Mouse (Mus musculus) kidney, adult 2 months (tissue): ENCODE data around the gene Prkaa1. TPM values are rescaled to one million over a fixed set of nuclear protein-coding genes. Genes with fewer than 3 reads are reported as not detected.
A peak's percentile ranks its signal among the peaks of the same experiment; 100 is the strongest.

Source experiments
- DNase-seq: peaks from one replicate; pipeline ENCODE4 v3.0.0; 2021
- H3K27ac ChIP-seq: fragments of 200-500 bp; 2 replicates; pipeline ENCODE4 v1.5.1; 2012; ENCODE audit warnings: low read depth, low read length, control low read depth, inconsistent platforms; ENCODE audit not compliant: insufficient read depth
- H3K27me3 ChIP-seq: fragments of 200-500 bp; replicated peaks from 2 replicates; pipeline ENCODE4 v1.6.1; 2012; ENCODE audit warnings: mild to moderate bottlenecking, moderate library complexity, low read length, inconsistent platforms; ENCODE audit not compliant: control insufficient read depth, insufficient read depth
- H3K36me3 ChIP-seq: fragments of 200-500 bp; 2 replicates; pipeline ENCODE4 v1.6.1; 2012; ENCODE audit warnings: mild to moderate bottlenecking, moderate library complexity, low read length, inconsistent platforms; ENCODE audit not compliant: control insufficient read depth, insufficient read depth
- H3K4me1 ChIP-seq: fragments of 200-500 bp; 2 replicates; pipeline ENCODE4 v1.6.1; 2011; ENCODE audit warnings: low read length; ENCODE audit not compliant: control insufficient read depth, insufficient read depth
- H3K4me3 ChIP-seq: fragments of 200-500 bp; 2 replicates; pipeline ENCODE4 v1.5.1; 2011; ENCODE audit warnings: mild to moderate bottlenecking, low read depth, low read length, control low read depth; ENCODE audit not compliant: insufficient read depth
- CTCF ChIP-seq: fragments of 200-500 bp; conservative IDR thresholded peaks from 2 replicates; pipeline ENCODE4 v1.5.1; 2011; ENCODE audit warnings: low read depth, mild to moderate bottlenecking, control low read depth, low read length, moderate library complexity, mixed read lengths; ENCODE audit not compliant: insufficient read depth, insufficient read length
- POLR2A ChIP-seq: fragments of 200-500 bp; IDR thresholded peaks from one replicate; pipeline ENCODE4 v1.6.1; 2011; ENCODE audit warnings: low read depth, low read length, control low read depth
- WGBS: fragments of 180-500 bp; shearing (Covaris S2); methylation state at CpG from one replicate; pipeline ENCODE4 v1.1.7; 2018; 5-methylcytosine and 5-hydroxymethylcytosine counted together
- polyA plus RNA-seq: library from polyadenylated mRNA; depleted of rRNA; stranded (reverse); fragments of >200 nt; gene quantifications from 2 replicates; pipeline ENCODE4 v1.2.3, GENCODE M21; 2012

Prkaa1 gene
- polyA plus RNA-seq, 1 experiment, result 6.5 TPM

DNA sequence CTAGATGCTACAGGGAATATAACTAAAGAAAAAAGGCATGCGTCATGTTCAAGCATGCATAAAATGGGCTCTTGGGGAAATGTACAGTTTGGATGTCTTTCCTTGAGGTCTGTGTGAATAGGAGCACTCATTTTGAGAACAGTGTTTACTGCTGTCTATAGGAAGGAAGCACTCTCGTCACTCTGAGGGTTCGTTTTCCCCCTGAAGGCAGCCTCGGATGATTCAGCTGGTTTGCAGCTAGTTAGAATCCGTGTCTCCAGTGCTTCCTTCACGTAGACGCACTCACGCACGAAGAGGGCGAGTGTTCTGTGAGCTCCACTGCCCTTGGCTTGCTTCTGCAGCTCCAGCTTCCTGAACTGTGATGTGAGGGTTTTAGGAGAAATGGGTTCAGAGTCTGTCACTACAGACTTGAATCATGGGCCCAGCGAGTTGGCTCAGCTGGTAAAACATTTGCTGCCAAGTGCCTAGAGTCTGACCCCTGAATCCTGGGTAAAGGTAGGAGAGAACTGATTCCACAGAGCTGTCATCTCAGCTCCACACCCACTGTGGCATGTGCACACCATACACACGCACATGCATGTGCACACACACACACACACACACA is 29.7 kb downstream of the Prkaa1 start:
- Histone ChIP-seq H3K36me3 (peaks cover 8% of the 10 kb centered on the region), H3K27ac (no peak overlapping the region), H3K4me1 (no peaks in the 10 kb centered on the region), H3K4me3 (no peak overlapping the region), H3K27me3 (no peaks in the 10 kb centered on the region)
- TF ChIP-seq POLR2A (no peak), CTCF (no peak)
- 66% methylated on average over 12 of the region's 12 CpGs for WGBS
- peak; percentile 74 for DNase-seq

DNA sequence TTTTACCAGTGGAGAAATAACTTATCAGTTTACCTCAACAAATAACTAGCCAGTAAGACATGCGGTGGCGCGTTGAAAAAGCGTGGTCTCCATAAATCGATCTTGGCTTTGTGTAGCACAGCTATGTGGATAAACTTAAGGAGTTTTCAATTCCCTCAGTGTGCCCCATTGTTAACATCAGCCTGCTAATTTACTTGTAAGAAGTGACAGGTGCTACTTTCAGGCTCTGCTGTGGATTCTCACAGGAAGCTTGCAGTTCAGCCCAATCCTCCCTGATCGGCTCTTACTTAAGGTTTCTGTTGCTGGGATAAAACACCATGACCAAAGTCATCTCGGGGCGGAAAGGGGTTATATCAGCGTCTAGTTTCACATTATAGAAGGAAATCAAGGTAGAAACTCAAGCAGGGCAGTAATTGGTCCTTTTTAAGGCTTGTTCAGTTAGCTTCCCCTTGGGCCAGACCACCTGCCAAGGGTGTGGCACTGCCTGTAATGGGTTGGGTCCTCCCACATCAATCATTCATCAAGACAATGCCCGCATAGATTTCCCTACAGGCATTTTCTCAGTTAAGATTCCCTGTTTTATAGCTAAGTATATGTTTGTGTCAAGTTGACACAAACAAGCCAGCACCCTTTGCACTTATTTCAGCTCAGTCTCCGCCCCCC is 41.1 kb downstream of the Prkaa1 start:
- no peak for DNase-seq
- Histone ChIP-seq H3K27ac (peak overlapping the region; percentile 68), H3K36me3 (no peaks in the 10 kb centered on the region), H3K4me1 (peaks cover 3% of the 10 kb centered on the region; the same call in 1 of the 2 replicates), H3K27me3 (no peaks in the 10 kb centered on the region), H3K4me3 (peak overlapping the region; percentile 87)
- no peak for TF ChIP-seq POLR2A
- no peak for TF ChIP-seq CTCF
- WGBS, result 31% methylated on average over 11 of the region's 11 CpGs

DNA sequence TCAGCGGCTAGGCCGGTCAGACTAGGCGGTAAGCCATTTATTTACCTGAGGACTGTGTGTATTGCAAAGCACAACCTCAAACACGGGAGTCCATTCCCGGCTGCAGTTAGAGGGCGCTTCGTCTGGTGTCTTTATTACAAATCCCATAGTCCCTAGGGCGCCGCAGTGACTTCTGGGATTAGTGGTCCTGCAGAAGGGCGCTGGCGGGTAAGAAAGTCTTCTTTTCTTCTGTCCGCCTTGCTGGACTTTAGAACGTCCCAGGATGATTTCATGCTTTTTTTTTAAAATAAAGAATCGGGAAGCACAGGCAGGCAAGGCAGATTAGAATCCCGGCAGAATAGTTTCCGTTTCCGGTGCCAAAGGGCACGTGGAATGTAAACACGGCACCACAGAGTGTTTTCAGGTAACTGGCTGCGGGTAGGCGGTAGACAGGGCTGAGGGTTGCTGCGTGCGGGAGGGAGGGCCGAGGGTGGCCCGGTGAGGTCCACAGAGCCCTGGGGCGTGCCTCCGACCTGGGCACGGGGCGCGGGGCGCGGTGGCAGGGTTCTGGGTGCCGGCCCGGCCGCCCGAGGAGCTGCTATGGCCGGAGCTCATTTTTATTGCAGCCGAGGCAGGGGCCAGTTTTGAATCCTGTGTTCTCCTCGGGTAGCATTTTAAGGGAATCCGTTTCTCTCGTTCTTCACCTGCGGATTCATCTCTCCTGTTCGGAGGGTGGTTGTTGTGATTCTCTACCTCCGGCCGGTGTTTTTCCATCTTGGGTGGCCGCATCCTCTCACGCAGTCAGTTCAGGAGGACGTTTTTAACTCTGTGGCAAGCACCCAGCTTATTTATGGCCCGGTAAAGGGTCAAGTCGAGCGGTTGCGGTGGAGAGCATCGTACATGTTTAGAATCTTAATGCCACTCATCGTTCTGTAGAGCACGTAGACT is 42.0 kb downstream of the Prkaa1 start, which contains the start of gene Ttc33:
Gene Ttc33, plus strand, starts transcription at position 160 of the 927 bp plus-strand sequence.
- WGBS, result under 1% methylated on average over 55 of the region's 55 CpGs
- TF ChIP-seq CTCF (peak; percentile 29; the same call in 1 of the 2 replicates), POLR2A (no peak)
- Histone ChIP-seq H3K36me3 (no peaks in the 10 kb centered on the region), H3K4me3 (peak within 1 kb of the TSS; percentile 87), H3K27me3 (no peaks in the 10 kb centered on the region), H3K27ac (peak within 1 kb of the TSS; percentile 95), H3K4me1 (peaks cover 3% of the 10 kb centered on the region; the same call in 1 of the 2 replicates)
- DNase-seq, result peak; percentile 91

DNA sequence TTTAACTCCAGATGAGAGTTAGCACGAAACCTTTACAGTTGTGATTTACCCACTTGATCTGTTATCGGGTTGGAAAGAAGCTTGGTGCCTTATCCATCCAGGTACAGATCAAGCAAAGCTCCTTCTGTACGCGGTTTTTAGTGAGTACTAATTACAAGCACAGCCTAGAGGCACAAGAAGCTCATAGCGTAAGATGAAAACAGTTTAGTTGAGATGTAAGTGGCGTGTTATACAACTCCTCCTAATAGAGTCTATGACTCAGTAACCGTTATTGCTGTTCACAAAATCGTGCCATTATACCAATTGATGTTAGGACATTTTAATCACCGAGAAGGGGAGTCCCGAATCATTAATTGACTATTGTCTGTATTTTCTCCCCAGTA is 42.6 kb downstream of the Prkaa1 start:
- no peaks in the 10 kb centered on the region for H3K27me3 ChIP-seq
- 18% methylated on average over 10 of the region's 10 CpGs for WGBS
- H3K27ac ChIP-seq, result peak overlapping the region; percentile 95; the same call in 1 of the 2 replicates
- H3K4me1 ChIP-seq, result peaks cover 3% of the 10 kb centered on the region; the same call in 1 of the 2 replicates
- H3K4me3 ChIP-seq, result peak overlapping the region; percentile 87
- TF ChIP-seq POLR2A, result no peak
- no peak for TF ChIP-seq CTCF
- H3K36me3 ChIP-seq, result no peaks in the 10 kb centered on the region
- DNase-seq, result peak; percentile 5

DNA sequence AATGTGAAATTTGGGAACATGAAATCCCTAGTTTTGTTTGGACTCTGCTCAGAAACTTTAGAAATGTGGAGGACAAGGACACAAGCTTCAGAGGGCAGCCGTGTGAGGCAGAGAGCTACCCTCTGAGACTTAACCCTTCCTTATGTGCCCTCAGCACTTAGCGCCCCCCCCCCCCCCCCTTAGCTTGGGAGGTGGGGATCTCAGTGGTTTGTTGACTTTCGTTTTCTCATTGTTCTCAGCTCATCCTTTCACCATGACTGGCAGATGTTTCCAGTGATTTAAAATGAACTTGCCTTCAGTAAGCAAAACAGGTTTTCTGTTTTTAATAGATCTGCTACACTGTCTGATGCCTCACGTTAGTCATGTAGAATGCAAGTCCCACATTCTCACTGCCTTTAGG is 43.5 kb downstream of the Prkaa1 start:
- Histone ChIP-seq H3K4me1 (peaks cover 3% of the 10 kb centered on the region; the same call in 1 of the 2 replicates), H3K36me3 (no peaks in the 10 kb centered on the region), H3K27ac (no peak overlapping the region), H3K4me3 (no peak overlapping the region), H3K27me3 (no peaks in the 10 kb centered on the region)
- TF ChIP-seq POLR2A (no peak), CTCF (no peak)
- DNase-seq, result no peak
- 42% methylated on average over 4 of the region's 4 CpGs for WGBS

DNA sequence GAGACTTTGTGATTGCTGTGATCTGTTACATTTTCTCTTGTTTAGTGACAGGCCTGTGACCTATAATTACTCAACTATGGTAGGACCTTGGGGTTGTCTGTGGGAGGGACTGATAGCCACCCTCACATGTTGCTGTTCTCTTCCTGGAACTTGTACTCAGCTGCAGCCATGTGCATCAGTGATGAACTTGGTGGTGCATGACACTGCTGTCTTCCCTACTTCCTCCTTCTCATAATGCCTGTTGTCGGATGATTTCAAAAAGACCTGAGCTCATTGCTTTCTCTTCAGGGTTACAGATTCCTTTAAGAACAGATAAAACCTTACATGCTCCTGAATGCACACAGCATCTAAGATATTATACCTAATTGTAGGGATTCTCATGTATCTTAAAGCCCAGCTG is 44.4 kb downstream of the Prkaa1 start:
- 43% methylated on average over 1 of the region's 1 CpGs for WGBS
- no peaks in the 10 kb centered on the region for H3K27me3 ChIP-seq
- TF ChIP-seq POLR2A (no peak), CTCF (no peak)

DNA sequence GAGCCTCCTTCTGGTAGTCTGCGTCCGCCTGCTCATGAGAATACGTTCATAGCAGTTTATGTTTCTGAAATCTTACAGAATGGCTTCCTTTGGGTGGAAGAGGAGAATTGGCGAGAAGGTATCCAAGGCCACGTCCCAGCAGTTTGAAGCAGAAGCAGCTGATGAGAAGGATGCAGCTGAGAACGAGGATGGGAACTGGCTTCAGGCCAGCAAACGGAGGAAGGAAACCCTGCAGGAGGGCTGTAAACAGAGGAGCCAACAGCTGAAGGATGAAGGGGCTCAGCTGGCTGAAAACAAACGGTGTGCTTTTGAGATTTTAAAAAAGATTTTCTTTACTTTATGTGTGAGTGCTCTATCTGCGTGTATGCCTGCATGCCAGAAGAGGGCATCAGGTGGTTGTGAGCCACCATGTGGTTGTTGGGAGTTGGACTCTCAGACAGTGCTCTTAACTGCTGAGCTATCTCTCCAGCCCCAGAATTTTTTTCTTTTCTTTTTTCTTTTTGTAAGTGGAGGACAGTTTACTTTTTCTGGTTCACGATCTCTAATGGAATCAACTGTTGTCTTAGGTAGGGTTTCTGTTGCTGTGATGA is 45.9 kb downstream of the Prkaa1 start:
- H3K27ac ChIP-seq, result no peak overlapping the region
- no peaks in the 10 kb centered on the region; the same call in 1 of the 2 replicates for H3K36me3 ChIP-seq
- DNase-seq, result peak; percentile 32
- no peaks in the 10 kb centered on the region for H3K27me3 ChIP-seq
- peaks cover 5% of the 10 kb centered on the region; the same call in 1 of the 2 replicates for H3K4me1 ChIP-seq
- no peak overlapping the region for H3K4me3 ChIP-seq
- TF ChIP-seq POLR2A (no peak), CTCF (peak; percentile 31)
- 60% methylated on average over 10 of the region's 10 CpGs for WGBS

More for the DNA sequence above, 44.4 kb downstream of the Prkaa1 start:
- H3K4me1 ChIP-seq, result peaks cover 3% of the 10 kb centered on the region; the same call in 1 of the 2 replicates
- no peak overlapping the region for H3K4me3 ChIP-seq
- DNase-seq, result peak; percentile 5
- no peaks in the 10 kb centered on the region; the same call in 1 of the 2 replicates for H3K36me3 ChIP-seq
- no peak overlapping the region for H3K27ac ChIP-seq
